Mouse (Mus musculus) adrenal gland, postnatal 4 days (tissue): ENCODE data around the gene Cel. TPM values are rescaled to one million over a fixed set of nuclear protein-coding genes. Genes with fewer than 3 reads are reported as not detected.

Experiments used
- DNase-seq, 2 experiments: peaks; one replicate each; pipeline ENCODE4 v3.0.0; 2021 to 2022; ENCODE audit warnings: low spot score in 2 of 2, mixed read lengths in 2 of 2
- total RNA-seq, 2 experiments: library from RNA; stranded (reverse); gene quantifications; 2 replicates each; pipeline ENCODE4 v1.2.3; 2021

The Cel gene
- total RNA-seq, 2 experiments from 2014 or later = 0.42 to 1,494 TPM

GRCm38 (mm10) chr2:28537995-28538816 is 25.0 kb downstream of the Cel start:
- DNase-seq = no peak

- no peak for DNase-seq
Measured at GRCm38 (mm10) chr2:28537634-28537920, 25.6 kb downstream of the Cel start.

GRCm38 (mm10) chr2:28536766-28537633 is 26.2 kb downstream of the Cel start:
- DNase-seq = no peak

- no peak for DNase-seq
Measured at GRCm38 (mm10) chr2:28536166-28536565, 27.0 kb downstream of the Cel start.

GRCm38 (mm10) chr2:28535650-28536049 is 27.6 kb downstream of the Cel start:
- no peak for DNase-seq

GRCm38 (mm10) chr2:28535263-28535540 is 28.0 kb downstream of the Cel start:
- DNase-seq = no peak

- DNase-seq = no peak
Measured at GRCm38 (mm10) chr2:28534436-28535262, 28.6 kb downstream of the Cel start.

GRCm38 (mm10) chr2:28533901-28534435 is 29.2 kb downstream of the Cel start:
- no peak for DNase-seq

GRCm38 (mm10) chr2:28532938-28533771 is 30.0 kb downstream of the Cel start:
- peak; percentile 68 to 76 for DNase-seq

- DNase-seq = no peak
Measured at GRCm38 (mm10) chr2:28530311-28530710, 32.9 kb downstream of the Cel start.

- no peak for DNase-seq
Measured at GRCm38 (mm10) chr2:28529856-28530255, 33.3 kb downstream of the Cel start.

GRCm38 (mm10) chr2:28528354-28528730 is 34.9 kb downstream of the Cel start:
- no peak for DNase-seq

GRCm38 (mm10) chr2:28527436-28528353 is 35.5 kb downstream of the Cel start:
- no peak for DNase-seq

- no peak for DNase-seq
Measured at GRCm38 (mm10) chr2:28525943-28526876, 37.0 kb downstream of the Cel start.

GRCm38 (mm10) chr2:28525219-28525942 is 37.8 kb downstream of the Cel start:
- DNase-seq = peak in 1 of 2 experiments; percentile 33

GRCm38 (mm10) chr2:28524406-28524805 is 38.8 kb downstream of the Cel start:
- DNase-seq = no peak

- peak; percentile 50 to 81 for DNase-seq
Measured at GRCm38 (mm10) chr2:28523643-28524117, 39.5 kb downstream of the Cel start.

- no peak for DNase-seq
Measured at GRCm38 (mm10) chr2:28522166-28522565, 41.0 kb downstream of the Cel start.
